Mouse (Mus musculus): ENCODE data around the gene Gdf5. TPM values are rescaled to one million over a fixed set of nuclear protein-coding genes. Genes with fewer than 3 reads are reported as not detected.
A peak's percentile ranks its signal among the peaks of the same experiment; 100 is the strongest.
"Not testable (repeated sequence)": the region's sequence is repeated elsewhere in the genome, so short reads cannot be mapped to it uniquely, and the experiment has no call there.

Gene Gdf5
- polyA plus RNA-seq, 1 experiment, result 2.8 TPM

DNA sequence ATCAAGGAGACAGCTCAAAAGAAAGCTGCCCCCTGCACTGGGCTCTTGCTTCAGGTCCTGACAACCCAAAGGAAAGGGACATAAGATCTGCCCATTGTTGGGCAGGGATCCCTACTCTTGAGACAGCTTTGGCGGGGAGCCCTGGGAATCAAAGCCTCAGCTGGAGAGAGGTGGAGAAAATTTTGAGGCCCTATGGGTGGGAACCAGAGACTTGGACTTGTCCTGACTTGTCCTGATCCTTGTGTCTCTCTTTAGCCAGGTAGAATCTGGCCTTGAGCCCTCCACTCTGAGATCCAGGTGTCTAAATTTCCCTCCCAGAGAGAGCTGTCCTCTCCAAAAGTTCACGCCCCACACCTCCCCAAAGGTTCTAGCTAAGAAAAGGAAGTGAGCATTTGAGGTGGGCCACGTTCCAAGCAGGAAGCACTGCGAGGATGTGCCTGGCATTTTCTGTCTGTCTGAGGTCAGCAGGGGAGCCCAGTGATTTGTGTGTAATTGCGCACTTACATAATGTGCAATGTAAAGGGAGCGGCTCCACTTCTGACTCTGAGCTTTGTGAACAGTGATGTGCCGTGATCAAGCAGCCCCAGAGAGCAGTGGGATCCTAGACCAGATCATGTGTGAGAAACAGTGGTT lies 5.2 kb downstream of the Gdf5 start:
- no peak overlapping the region for H3K4me2 ChIP-seq (ENCODE audit: low read depth)
- H3ac ChIP-seq (ENCODE audit: control insufficient read depth, insufficient read length), result no peak overlapping the region
- TF ChIP-seq POLR2A (IDR thresholded peaks at IDR 0.05; ENCODE audit: insufficient read length, low read depth), result no peak
- TF ChIP-seq MYOG (IDR thresholded peaks at IDR 0.05; ENCODE audit: control insufficient read depth in 1 of 3, insufficient read depth in 1 of 3, insufficient read length in 2 of 3, low read depth in 2 of 3), result no peak
- TF ChIP-seq MYOD1 (IDR thresholded peaks at IDR 0.05; ENCODE audit: control insufficient read depth in 1 of 3, insufficient read length in 2 of 3, low read depth in 2 of 3), result no peak
- no peak for TF ChIP-seq REST (IDR thresholded peaks at IDR 0.05; ENCODE audit: insufficient read depth, insufficient read length)
- TF ChIP-seq CEBPB (IDR thresholded peaks at IDR 0.05; ENCODE audit: insufficient read depth, poor library complexity, severe bottlenecking), result no peak
- no peak overlapping the region for H3K4me3 ChIP-seq
- no peaks in the 10 kb centered on the region for H3K79me2 ChIP-seq (ENCODE audit: control insufficient read depth, insufficient read depth)
- H3K27me3 ChIP-seq (ENCODE audit: control insufficient read depth, insufficient read depth, insufficient read length), result no peaks in the 10 kb centered on the region
- no peaks in the 10 kb centered on the region for H3K36me3 ChIP-seq (ENCODE audit: control insufficient read depth, insufficient read depth)

DNA sequence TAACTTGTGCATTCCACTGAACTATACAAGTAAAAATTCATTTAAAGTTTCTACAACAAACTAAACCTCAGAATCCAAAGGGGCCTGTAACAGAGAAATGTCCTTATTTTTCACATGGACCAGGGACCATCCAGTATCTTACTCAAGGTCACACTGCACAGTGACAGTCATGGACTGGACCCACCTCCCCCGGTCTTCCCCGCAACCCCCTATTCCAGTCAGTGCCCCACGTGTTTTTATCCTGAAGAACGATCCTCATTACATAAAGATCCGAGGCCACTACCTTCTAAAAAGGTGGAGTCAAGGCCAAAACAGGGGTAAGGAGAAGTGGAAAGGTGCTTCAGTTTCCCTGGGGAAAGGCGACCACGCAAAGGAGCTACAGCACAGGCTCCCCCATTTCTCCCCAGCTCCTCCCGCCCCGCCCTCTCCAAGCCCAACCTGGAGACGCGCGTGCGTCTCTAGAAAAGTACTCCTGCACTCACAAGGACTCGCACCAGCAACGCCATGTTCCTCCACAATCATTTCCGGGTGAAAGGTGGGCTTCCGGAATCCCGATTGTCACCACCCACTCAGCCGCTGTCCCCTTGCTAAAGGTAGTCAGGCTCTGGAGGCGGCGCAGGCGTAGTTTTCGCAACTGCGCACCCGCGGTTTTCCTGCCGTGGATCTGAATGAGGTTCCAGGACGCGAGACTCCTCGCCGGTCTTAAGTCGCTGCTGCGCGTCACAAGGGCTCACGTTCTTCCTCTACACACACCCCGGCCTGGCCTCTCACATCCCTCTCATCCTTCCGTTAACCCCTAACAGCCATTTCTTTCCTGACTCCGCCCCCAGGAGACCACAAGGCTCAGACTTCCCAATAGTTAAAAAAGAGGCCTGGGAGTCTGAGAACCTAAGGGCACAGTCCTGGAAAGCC lies 15.4 kb downstream of the Gdf5 start, which contains the start of gene Uqcc1:
Gene Uqcc1 (minus strand): TSS at position 780 of the 912 bp plus-strand sequence.
- H3K36me3 ChIP-seq (ENCODE audit: control insufficient read depth, insufficient read depth), result no peaks in the 10 kb centered on the region
- peak within 1 kb of the TSS; percentile 75 for H3K4me3 ChIP-seq
- no peak for TF ChIP-seq REST (IDR thresholded peaks at IDR 0.05; ENCODE audit: insufficient read depth, insufficient read length)
- TF ChIP-seq CEBPB (IDR thresholded peaks at IDR 0.05; ENCODE audit: insufficient read depth, poor library complexity, severe bottlenecking), result no peak
- no peak for TF ChIP-seq E2F4 (IDR thresholded peaks at IDR 0.05; ENCODE audit: insufficient read depth)
- peak; percentile 81 for TF ChIP-seq POLR2AphosphoS2 (IDR thresholded peaks at IDR 0.05; ENCODE audit: insufficient read length, low read depth)
- TF ChIP-seq TCF12 (IDR thresholded peaks at IDR 0.05; ENCODE audit: insufficient read depth, poor library complexity, severe bottlenecking), result no peak
- peak in 1 of 3 experiments; percentile 36 for TF ChIP-seq MYOG (IDR thresholded peaks at IDR 0.05; ENCODE audit: control insufficient read depth in 1 of 3, insufficient read depth in 1 of 3, insufficient read length in 2 of 3, low read depth in 2 of 3)
- TF ChIP-seq SRF (IDR thresholded peaks at IDR 0.05; ENCODE audit: control insufficient read depth, insufficient read length, low read depth), result no peak
- TF ChIP-seq MAX (IDR thresholded peaks at IDR 0.05; ENCODE audit: low read depth), result no peak
- TF ChIP-seq MYOD1 (IDR thresholded peaks at IDR 0.05; ENCODE audit: control insufficient read depth in 1 of 3, insufficient read length in 2 of 3, low read depth in 2 of 3), result no peak
- TF ChIP-seq USF1 (IDR thresholded peaks at IDR 0.05; ENCODE audit: low read depth), result no peak
- TF ChIP-seq TCF3 (IDR thresholded peaks at IDR 0.05; ENCODE audit: insufficient read length, low read depth), result no peak
- TF ChIP-seq POLR2A (IDR thresholded peaks at IDR 0.05; ENCODE audit: insufficient read length, low read depth), result peak; percentile 84
- H3K4me2 ChIP-seq (ENCODE audit: low read depth), result peak within 1 kb of the TSS; percentile 90
- no peaks in the 10 kb centered on the region for H3K27me3 ChIP-seq (ENCODE audit: control insufficient read depth, insufficient read depth, insufficient read length)
- H3K79me2 ChIP-seq (ENCODE audit: control insufficient read depth, insufficient read depth), result peaks cover 50% of the 10 kb centered on the region
- peak within 1 kb of the TSS; percentile 48 for H3ac ChIP-seq (ENCODE audit: control insufficient read depth, insufficient read length)

GRCm38 (mm10) chr2:155928711-155929345 lies 16.3 kb downstream of the Gdf5 start:
- peaks cover 56% of the 10 kb centered on the region for H3K79me2 ChIP-seq (ENCODE audit: control insufficient read depth, insufficient read depth)
- no peak for TF ChIP-seq POLR2A (IDR thresholded peaks at IDR 0.05; ENCODE audit: insufficient read length, low read depth)
- TF ChIP-seq SRF (IDR thresholded peaks at IDR 0.05; ENCODE audit: control insufficient read depth, insufficient read length, low read depth), result no peak
- no peak for TF ChIP-seq TCF12 (IDR thresholded peaks at IDR 0.05; ENCODE audit: insufficient read depth, poor library complexity, severe bottlenecking)
- no peak for TF ChIP-seq REST (IDR thresholded peaks at IDR 0.05; ENCODE audit: insufficient read depth, insufficient read length)
- no peak for TF ChIP-seq E2F4 (IDR thresholded peaks at IDR 0.05; ENCODE audit: insufficient read depth)
- TF ChIP-seq MAX (IDR thresholded peaks at IDR 0.05; ENCODE audit: low read depth), result no peak
- TF ChIP-seq TCF3 (IDR thresholded peaks at IDR 0.05; ENCODE audit: insufficient read length, low read depth), result no peak
- no peaks in the 10 kb centered on the region for H3K36me3 ChIP-seq (ENCODE audit: control insufficient read depth, insufficient read depth)
- H3K4me3 ChIP-seq, result peak overlapping the region; percentile 75
- H3ac ChIP-seq (ENCODE audit: control insufficient read depth, insufficient read length), result peak overlapping the region; percentile 48
- no peaks in the 10 kb centered on the region for H3K27me3 ChIP-seq (ENCODE audit: control insufficient read depth, insufficient read depth, insufficient read length)
- peak overlapping the region; percentile 90 for H3K4me2 ChIP-seq (ENCODE audit: low read depth)

DNA sequence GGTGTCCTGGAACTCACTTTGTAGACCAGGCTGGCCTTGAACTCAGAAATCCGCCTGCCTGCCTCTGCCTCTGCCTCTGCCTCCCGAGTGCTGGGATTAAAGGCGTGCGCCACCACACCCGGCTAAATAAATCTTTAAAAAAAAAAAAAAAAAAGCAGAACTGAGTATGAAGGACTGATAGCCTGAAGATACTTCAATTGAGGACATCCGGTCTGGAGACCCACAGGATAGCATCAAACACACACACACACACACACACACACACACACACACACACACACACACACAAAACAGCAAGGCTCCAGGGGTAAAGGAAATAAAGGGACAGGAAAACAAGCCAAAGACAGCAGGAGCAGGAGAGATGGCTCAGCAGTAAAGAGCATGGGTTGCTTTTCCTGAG lies 20.0 kb downstream of the Gdf5 start:
- not testable (repeated sequence) for H3K4me2 ChIP-seq (ENCODE audit: low read depth); H3K27me3 ChIP-seq (ENCODE audit: control insufficient read depth, insufficient read depth, insufficient read length); H3K4me3 ChIP-seq; H3ac ChIP-seq (ENCODE audit: control insufficient read depth, insufficient read length); H3K36me3 ChIP-seq (ENCODE audit: control insufficient read depth, insufficient read depth)
- H3K79me2 ChIP-seq (ENCODE audit: control insufficient read depth, insufficient read depth), result peaks cover 69% of the 10 kb centered on the region

- no peak overlapping the region for H3ac ChIP-seq (ENCODE audit: control insufficient read depth, insufficient read length)
- H3K4me2 ChIP-seq (ENCODE audit: low read depth), result no peak overlapping the region
- H3K36me3 ChIP-seq (ENCODE audit: control insufficient read depth, insufficient read depth), result peaks cover 3% of the 10 kb centered on the region
- H3K4me3 ChIP-seq, result no peak overlapping the region
- no peaks in the 10 kb centered on the region for H3K27me3 ChIP-seq (ENCODE audit: control insufficient read depth, insufficient read depth, insufficient read length)
- TF ChIP-seq E2F4 (IDR thresholded peaks at IDR 0.05; ENCODE audit: insufficient read depth) (no peak), TCF3 (IDR thresholded peaks at IDR 0.05; ENCODE audit: insufficient read length, low read depth) (no peak), USF1 (IDR thresholded peaks at IDR 0.05; ENCODE audit: low read depth) (no peak), POLR2A (IDR thresholded peaks at IDR 0.05; ENCODE audit: insufficient read length, low read depth) (no peak), MAX (IDR thresholded peaks at IDR 0.05; ENCODE audit: low read depth) (no peak), POLR2AphosphoS2 (IDR thresholded peaks at IDR 0.05; ENCODE audit: insufficient read length, low read depth) (no peak), MYOG (IDR thresholded peaks at IDR 0.05; ENCODE audit: control insufficient read depth in 1 of 3, insufficient read depth in 1 of 3, insufficient read length in 2 of 3, low read depth in 2 of 3) (no peak), CEBPB (IDR thresholded peaks at IDR 0.05; ENCODE audit: insufficient read depth, poor library complexity, severe bottlenecking) (no peak), TCF12 (IDR thresholded peaks at IDR 0.05; ENCODE audit: insufficient read depth, poor library complexity, severe bottlenecking) (no peak), REST (IDR thresholded peaks at IDR 0.05; ENCODE audit: insufficient read depth, insufficient read length) (no peak), SRF (IDR thresholded peaks at IDR 0.05; ENCODE audit: control insufficient read depth, insufficient read length, low read depth) (no peak), MYOD1 (IDR thresholded peaks at IDR 0.05; ENCODE audit: control insufficient read depth in 1 of 3, insufficient read length in 2 of 3, low read depth in 2 of 3) (no peak)
- H3K79me2 ChIP-seq (ENCODE audit: control insufficient read depth, insufficient read depth), result peaks cover 55% of the 10 kb centered on the region
Measured at GRCm38 (mm10) chr2:155923143-155923542, 22.0 kb downstream of the Gdf5 start.

All from myocyte (in vitro differentiated cells).